Mouse (Mus musculus) stomach, postnatal 0 days (tissue): Measurements from ENCODE around the gene Slc34a2.

Source experiments
- CTCF ChIP-seq: IDR thresholded peaks from 2 replicates; pipeline ENCODE4 v1.5.1; 2016; ENCODE audit warnings: antibody characterized with exemption, low read depth, mild to moderate bottlenecking, moderate library complexity
- EP300 ChIP-seq: optimal IDR thresholded peaks from 2 replicates; pipeline ENCODE3; 2016; ENCODE audit warnings: antibody characterized with exemption

DNA sequence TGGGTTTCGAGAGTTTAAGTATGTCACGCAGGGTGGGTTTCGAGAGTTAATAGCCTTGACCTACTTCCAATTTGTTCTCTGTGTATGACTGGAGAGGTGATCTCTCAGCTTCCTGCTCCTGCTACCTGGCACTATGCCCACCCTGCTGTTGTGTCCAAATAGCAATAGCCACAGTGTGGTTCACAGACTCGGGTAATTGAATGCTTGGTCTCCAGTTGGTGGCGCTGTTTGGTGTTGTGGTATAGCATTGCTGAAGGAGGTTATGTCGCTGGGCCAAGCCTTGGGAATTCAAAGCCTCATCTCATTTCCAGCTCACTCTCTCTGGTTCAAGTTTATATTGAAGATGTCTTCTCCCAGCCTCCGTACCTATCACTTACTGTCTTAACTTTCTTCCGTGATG, 67.8 kb downstream of the Slc34a2 start:
- TF ChIP-seq EP300 = no peak
- peak; percentile 48 for TF ChIP-seq CTCF
